Mouse (Mus musculus): ENCODE results near the gene Bhlhe23. TPM values are rescaled to one million over a fixed set of nuclear protein-coding genes. Genes with fewer than 3 reads are reported as not detected.

The Bhlhe23 gene
- polyA plus RNA-seq, 1 experiment: 0.01 TPM

- no peak overlapping the region for H3K4me3 ChIP-seq (ENCODE audit: insufficient read depth, poor library complexity, severe bottlenecking)
- no peak for TF ChIP-seq USF1 (IDR thresholded peaks at IDR 0.05; ENCODE audit: low read depth)
- TF ChIP-seq MYOD1 (IDR thresholded peaks at IDR 0.05; ENCODE audit: control insufficient read depth, insufficient read length, low read depth): no peak
- no peak for TF ChIP-seq MYOG (IDR thresholded peaks at IDR 0.05; ENCODE audit: control insufficient read depth, extremely low read depth, insufficient read length)
- no peak for TF ChIP-seq MAX (IDR thresholded peaks at IDR 0.05)
- no peak for TF ChIP-seq CEBPB (IDR thresholded peaks at IDR 0.05; ENCODE audit: low read depth)
- TF ChIP-seq CTCF (IDR thresholded peaks at IDR 0.05; ENCODE audit: control insufficient read depth, insufficient read depth, insufficient read length): no peak
- H3K79me2 ChIP-seq (ENCODE audit: control insufficient read depth, insufficient read depth): no peaks in the 10 kb centered on the region
- H3ac ChIP-seq (ENCODE audit: control insufficient read depth, insufficient read length, low read depth): no peak overlapping the region
- no peaks in the 10 kb centered on the region for H3K79me3 ChIP-seq (ENCODE audit: low read depth)
- H3K36me3 ChIP-seq (ENCODE audit: control insufficient read depth, insufficient read depth): peaks cover 37% of the 10 kb centered on the region
- H3K27me3 ChIP-seq (ENCODE audit: control insufficient read depth, insufficient read depth, insufficient read length): no peaks in the 10 kb centered on the region
Measured at GRCm38 (mm10) chr2:180725414-180725778, 51.3 kb downstream of the Bhlhe23 start.

- TF ChIP-seq CTCF (IDR thresholded peaks at IDR 0.05; ENCODE audit: control insufficient read depth, insufficient read depth, insufficient read length) (no peak), FOSL1 (IDR thresholded peaks at IDR 0.05; ENCODE audit: insufficient read depth, low read length, poor library complexity, severe bottlenecking) (no peak), MYOD1 (IDR thresholded peaks at IDR 0.05; ENCODE audit: control insufficient read depth, insufficient read length, low read depth) (no peak), USF1 (IDR thresholded peaks at IDR 0.05; ENCODE audit: low read depth) (no peak), CEBPB (IDR thresholded peaks at IDR 0.05; ENCODE audit: low read depth) (no peak)
- Histone ChIP-seq H3K79me3 (ENCODE audit: low read depth) (no peaks in the 10 kb centered on the region), H3K27me3 (ENCODE audit: control insufficient read depth, insufficient read depth, insufficient read length) (no peaks in the 10 kb centered on the region), H3K36me3 (ENCODE audit: control insufficient read depth, insufficient read depth) (peaks cover 42% of the 10 kb centered on the region), H3K79me2 (ENCODE audit: control insufficient read depth, insufficient read depth) (no peaks in the 10 kb centered on the region), H3ac (ENCODE audit: control insufficient read depth, insufficient read length, low read depth) (no peak within 1 kb of the TSS), H3K4me3 (ENCODE audit: insufficient read depth, poor library complexity, severe bottlenecking) (no peak within 1 kb of the TSS)
Measured at GRCm38 (mm10) chr2:180724585-180725413, 51.9 kb downstream of the Bhlhe23 start, which contains the start of gene Slc17a9. Gene Slc17a9, plus strand, starts transcription at chr2:180725263.

Other genes starting within 250 kb of the Bhlhe23 start
- 19.2 TPM for gene Mrgbp, start 195.6 kb downstream of the Bhlhe23 start, polyA plus RNA-seq (2012; fragmentation: generic; extraction: Trizol)
- 61.5 TPM for gene Ogfr, start 187.7 kb downstream of the Bhlhe23 start, polyA plus RNA-seq (2012; fragmentation: generic; extraction: Trizol)
- 0.21 TPM for gene Col9a3, start 179.1 kb downstream of the Bhlhe23 start, polyA plus RNA-seq (2012; fragmentation: generic; extraction: Trizol)
- gene Tcfl5, start 134.2 kb downstream of the Bhlhe23 start, polyA plus RNA-seq (2012; fragmentation: generic; extraction: Trizol): not detected
- gene Dido1, start 66.9 kb downstream of the Bhlhe23 start, polyA plus RNA-seq (2012; fragmentation: generic; extraction: Trizol): 11.0 TPM
- 35.5 TPM for gene Gid8, start 66.8 kb downstream of the Bhlhe23 start, polyA plus RNA-seq (2012; fragmentation: generic; extraction: Trizol)
- gene Slc17a9, start 51.6 kb downstream of the Bhlhe23 start, polyA plus RNA-seq (2012; fragmentation: generic; extraction: Trizol): 0.04 TPM
- 33.4 TPM for gene Ythdf1, start 144.0 kb upstream of the Bhlhe23 start, polyA plus RNA-seq (2012; fragmentation: generic; extraction: Trizol)
- not detected for gene Birc7, start 152.1 kb upstream of the Bhlhe23 start, polyA plus RNA-seq (2012; fragmentation: generic; extraction: Trizol)
- not detected for gene Nkain4, start 177.8 kb upstream of the Bhlhe23 start, polyA plus RNA-seq (2012; fragmentation: generic; extraction: Trizol)
- 46.6 TPM for gene Arfgap1, start 190.3 kb upstream of the Bhlhe23 start, polyA plus RNA-seq (2012; fragmentation: generic; extraction: Trizol)
- gene Col20a1, start 209.6 kb upstream of the Bhlhe23 start, polyA plus RNA-seq (2012; fragmentation: generic; extraction: Trizol): 0.07 TPM